24 mouse cellular contexts compared by ENCODE assay signal in the genomic region with DNA sequence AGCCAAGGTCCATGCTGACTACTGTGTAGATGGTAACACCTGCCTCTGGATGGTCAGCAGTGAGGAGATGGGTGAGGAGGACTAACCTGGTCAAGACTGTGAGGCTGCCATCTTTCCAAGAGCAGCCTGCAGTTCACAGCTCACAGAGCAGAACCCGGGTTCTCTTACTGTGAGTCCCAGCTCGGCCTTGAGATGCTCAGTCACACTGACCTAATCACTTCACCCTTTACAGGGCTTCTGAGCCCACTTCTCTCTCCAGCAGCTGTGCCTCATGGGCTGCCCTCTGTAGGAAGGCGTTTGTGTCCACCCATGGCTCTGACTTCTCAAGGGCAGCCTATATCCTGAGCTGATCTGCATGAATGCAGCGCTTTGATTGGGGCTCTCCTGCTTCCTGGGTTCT.
"Had no signal": no experiment of that assay in that cellular context is flagged by ENCODE, and none has a peak within 500 bp of the region (broad histone marks: within the 10 kb centered on the region; RNA-seq: fewer than 3 reads in every experiment).

No protein-coding gene starts in this region.

- H3K4me2 ChIP-seq: heart, embryonic 11.5 days; heart, embryonic 13.5 days; heart, embryonic 15.5 days; hindbrain, embryonic 13.5 days; hindbrain, embryonic 15.5 days; kidney, embryonic 15.5 days; limb, embryonic 13.5 days; limb, embryonic 15.5 days; liver, embryonic 12.5 days had no signal

- H3K36me3 ChIP-seq: heart, embryonic 13.5 days; heart, embryonic 15.5 days; hindbrain, embryonic 13.5 days; hindbrain, embryonic 15.5 days; kidney, embryonic 15.5 days; limb, embryonic 13.5 days; limb, embryonic 15.5 days; liver, embryonic 12.5 days had no signal

- H3K4me3 ChIP-seq: heart, adult 2 months; heart, embryonic 13.5 days; heart, embryonic 15.5 days; hindbrain, embryonic 13.5 days; hindbrain, embryonic 15.5 days; kidney, embryonic 15.5 days; limb, embryonic 13.5 days; limb, embryonic 15.5 days; liver, embryonic 12.5 days had no signal

- H3K27ac ChIP-seq: heart, adult 2 months; heart, embryonic 13.5 days; heart, embryonic 15.5 days; hindbrain, embryonic 13.5 days; hindbrain, embryonic 15.5 days; hindbrain, postnatal 0 days; kidney, postnatal 0 days; limb, embryonic 13.5 days; limb, embryonic 15.5 days; liver, embryonic 12.5 days; liver, embryonic 14.5 days had no signal

- H3K9me3 ChIP-seq: heart, embryonic 13.5 days; heart, embryonic 15.5 days; hindbrain, embryonic 13.5 days; hindbrain, embryonic 15.5 days; kidney, embryonic 15.5 days; limb, embryonic 13.5 days; limb, embryonic 15.5 days; liver, embryonic 12.5 days had no signal

- H3K9ac ChIP-seq: heart, embryonic 13.5 days; heart, embryonic 15.5 days; hindbrain, embryonic 13.5 days; hindbrain, embryonic 15.5 days; kidney, embryonic 15.5 days; limb, embryonic 13.5 days; limb, embryonic 15.5 days; liver, embryonic 12.5 days; liver, embryonic 14.5 days had no signal

- H3K27me3 ChIP-seq: heart, embryonic 13.5 days; heart, embryonic 15.5 days; hindbrain, embryonic 13.5 days; hindbrain, embryonic 15.5 days; kidney, embryonic 15.5 days; limb, embryonic 13.5 days; limb, embryonic 15.5 days; liver, embryonic 12.5 days had no signal

- ATAC-seq: hindbrain, postnatal 0 days; intestine, embryonic 16.5 days; liver, embryonic 12.5 days had no signal

- DNase-seq: gastrocnemius, postnatal 14 days; gastrocnemius, postnatal 36 days; heart, adult 11 months; heart, adult 2 months; heart, postnatal 14 days; heart, postnatal 36 days; kidney, adult 11 months; kidney, adult 8-10 months; kidney, postnatal 14 days; kidney, postnatal 36 days; layer of hippocampus, postnatal 36 days had no signal
